Mouse (Mus musculus): ENCODE data around the gene Serp2.

- no peak for TF ChIP-seq CTCF (IDR thresholded peaks at IDR 0.05)
- TF ChIP-seq POLR2A (IDR thresholded peaks at IDR 0.05; ENCODE audit: insufficient read depth, low read depth, low read length): no peak
- TF ChIP-seq EP300 (IDR thresholded peaks at IDR 0.05; ENCODE audit: insufficient read depth, low read depth, low read length): no peak
Measured at GRCm38 (mm10) chr14:76506425-76507205, 50.1 kb downstream of the Serp2 start.
